In genomic region chr6:126427208-126427607, GRCm38 (mm10) we compare ENCODE assay signal across 16 mouse cellular contexts.
"Had no signal": no experiment of that assay in that cellular context is flagged by ENCODE, and none has a peak within 500 bp of the region (broad histone marks: within the 10 kb centered on the region; RNA-seq: fewer than 3 reads in every experiment).

No protein-coding gene starts in this region.

- H3K27ac ChIP-seq: neural tube, embryonic 13.5 days; neural tube, embryonic 15.5 days; stomach, embryonic 15.5 days; stomach, postnatal 0 days had no signal

- DNase-seq: retina, postnatal 1 day; right cerebral cortex, adult 18-20 months; right cerebral cortex, postnatal 14 days; right cerebral cortex, postnatal 25 days; right cerebral cortex, postnatal 4 days; spleen, adult 18-20 months; thymus, adult 18-20 months; thymus, adult 2 months; thymus, postnatal 14 days; thymus, postnatal 25 days; thymus, postnatal 36 days; thymus, postnatal 4 days had no signal

- H3K4me2 ChIP-seq: neural tube, embryonic 13.5 days; neural tube, embryonic 15.5 days; stomach, embryonic 15.5 days had no signal

- H3K36me3 ChIP-seq: neural tube, embryonic 13.5 days; neural tube, embryonic 15.5 days; stomach, embryonic 15.5 days had no signal

- H3K4me1 ChIP-seq: neural tube, embryonic 13.5 days; neural tube, embryonic 15.5 days; stomach, embryonic 15.5 days had no signal

- H3K9ac ChIP-seq: neural tube, embryonic 13.5 days; neural tube, embryonic 15.5 days; stomach, embryonic 15.5 days had no signal

- H3K27me3 ChIP-seq: neural tube, embryonic 13.5 days; neural tube, embryonic 15.5 days; stomach, embryonic 15.5 days had no signal

- H3K9me3 ChIP-seq: neural tube, embryonic 13.5 days; neural tube, embryonic 15.5 days; stomach, embryonic 15.5 days had no signal

- H3K4me3 ChIP-seq: neural tube, embryonic 13.5 days; neural tube, embryonic 15.5 days; stomach, embryonic 15.5 days had no signal
